Mouse (Mus musculus): ENCODE measurements around the gene Ptp4a2.

DNA sequence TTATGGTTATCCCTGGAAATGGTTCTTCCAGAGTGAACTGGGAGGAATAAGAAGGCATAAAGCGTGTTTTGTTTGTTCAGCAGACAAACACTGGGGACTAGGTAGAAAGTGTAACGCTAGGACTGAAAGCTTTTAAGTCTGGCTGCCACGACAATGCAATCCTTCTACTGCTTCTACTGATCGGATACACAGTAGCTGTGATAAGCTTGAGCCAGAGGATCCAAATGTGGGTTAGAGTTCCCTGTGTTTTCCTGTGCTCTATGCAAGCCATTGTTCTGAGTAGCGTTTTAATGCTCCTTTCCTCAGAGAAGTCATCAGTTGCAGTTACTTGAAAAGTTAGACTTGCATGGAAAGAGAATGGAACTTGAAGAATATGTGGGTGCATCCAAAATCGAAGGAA is 23.6 kb downstream of the Ptp4a2 start:
- TF ChIP-seq POLR2A (IDR thresholded peaks at IDR 0.05; ENCODE audit: control insufficient read depth in 1 of 2, insufficient read depth in 1 of 2, low read depth in 1 of 2, low read length in 2 of 2, poor library complexity in 1 of 2) = no peak
- no peak for TF ChIP-seq CHD2 (IDR thresholded peaks at IDR 0.05; ENCODE audit: low read length)
- TF ChIP-seq MEF2A (IDR thresholded peaks at IDR 0.05; ENCODE audit: extremely low read depth, insufficient replicate concordance, low read depth, low read length, poor library complexity, severe bottlenecking) = no peak
- TF ChIP-seq CTCF (IDR thresholded peaks at IDR 0.05 in 2 of 3, conservative IDR thresholded peaks at IDR 0.05 in 1 of 3; ENCODE audit: control insufficient read depth in 1 of 3, insufficient read depth in 1 of 3, low read depth in 2 of 3, low read length in 3 of 3, poor library complexity in 1 of 3, severe bottlenecking in 1 of 3) = no peak
- TF ChIP-seq EP300 (IDR thresholded peaks at IDR 0.05; ENCODE audit: low read depth in 1 of 2, low read length in 2 of 2) = no peak
- TF ChIP-seq ZMIZ1 (IDR thresholded peaks at IDR 0.05; ENCODE audit: low read depth, low read length) = no peak
- no peak for TF ChIP-seq MXI1 (IDR thresholded peaks at IDR 0.05; ENCODE audit: low read depth, low read length)
- no peak for TF ChIP-seq HCFC1 (IDR thresholded peaks at IDR 0.05; ENCODE audit: low read depth, low read length)
- no peak for TF ChIP-seq TAL1 (IDR thresholded peaks at IDR 0.05; ENCODE audit: low read length)
- no peak for TF ChIP-seq ELF1 (IDR thresholded peaks at IDR 0.05; ENCODE audit: low read depth, low read length)
- TF ChIP-seq ZNF384 (IDR thresholded peaks at IDR 0.05; ENCODE audit: low read depth, low read length) = no peak
- no peak for TF ChIP-seq UBTF (IDR thresholded peaks at IDR 0.05; ENCODE audit: borderline replicate concordance, insufficient read depth, low read depth, low read length)
- no peak for TF ChIP-seq TBP (IDR thresholded peaks at IDR 0.05; ENCODE audit: low read depth, low read length)
